Mouse (Mus musculus) limb, embryonic 12.5 days (tissue): ENCODE results near the gene Plbd1. TPM values are rescaled to one million over a fixed set of nuclear protein-coding genes. Genes with fewer than 3 reads are reported as not detected.

Experiments used
- ATAC-seq: fragments of 200-750 bp; cut with Nextera tagmentation; 2 replicates; pipeline ENCODE4 v1.8.0; 2017; ENCODE audit warnings: low read depth, moderate TSS enrichment; ENCODE audit not compliant: insufficient number of reproducible peaks, insufficient read depth, low FRiP score, low TSS enrichment
- H3K27ac ChIP-seq: fragments of 300-500 bp; sonication (generic); 2 replicates; pipeline ENCODE4 v1.5.1; 2016; ENCODE audit warnings: mild to moderate bottlenecking, moderate library complexity
- H3K27me3 ChIP-seq: fragments of 300-500 bp; sonication (generic); 2 replicates; pipeline ENCODE4 v1.6.1; 2016; ENCODE audit warnings: mild to moderate bottlenecking, moderate library complexity
- H3K36me3 ChIP-seq: fragments of 300-500 bp; sonication (generic); 2 replicates; pipeline ENCODE4 v1.6.1; 2016; ENCODE audit warnings: mild to moderate bottlenecking, moderate library complexity
- H3K4me1 ChIP-seq: fragments of 300-500 bp; sonication (generic); replicated peaks from 2 replicates; pipeline ENCODE4 v1.6.1; 2016
- H3K4me2 ChIP-seq: fragments of 300-500 bp; sonication (generic); 2 replicates; pipeline ENCODE4 v1.6.1; 2016; ENCODE audit warnings: mild to moderate bottlenecking, moderate library complexity
- H3K4me3 ChIP-seq: fragments of 300-500 bp; sonication (generic); replicated peaks from 2 replicates; pipeline ENCODE4 v1.5.1; 2016; ENCODE audit warnings: mild to moderate bottlenecking
- H3K9ac ChIP-seq: fragments of 300-500 bp; sonication (generic); replicated peaks from 2 replicates; pipeline ENCODE4 v1.6.1; 2016; ENCODE audit warnings: mild to moderate bottlenecking, moderate library complexity
- H3K9me3 ChIP-seq: fragments of 300-500 bp; sonication (generic); 2 replicates; pipeline ENCODE4 v1.6.1; 2016; ENCODE audit warnings: mild to moderate bottlenecking, moderate library complexity
- WGBS: fragments of 180-500 bp; shearing (Covaris S2); methylation state at CpG from one replicate; pipeline ENCODE4 v1.1.7; 2016; 5-methylcytosine and 5-hydroxymethylcytosine counted together
- polyA plus RNA-seq: library from polyadenylated mRNA; unstranded; fragments of >200 nt; fragmentation: Nextera tagmentation; extraction: Ambion mirVana; gene quantifications from 2 replicates; pipeline ENCODE4 v1.2.1, GENCODE M21; 2016

The Plbd1 gene
- polyA plus RNA-seq, 1 experiment from 2014 or later = 1.4 TPM

- 84% methylated on average over 8 of the region's 8 CpGs for WGBS
- H3K4me1 ChIP-seq = peaks cover 6% of the 10 kb centered on the region; the same call in 1 of the 2 replicates
- H3K27ac ChIP-seq = no peak overlapping the region
- H3K9me3 ChIP-seq = no peaks in the 10 kb centered on the region
- no peak overlapping the region for H3K4me3 ChIP-seq
- H3K4me2 ChIP-seq = no peak overlapping the region
- H3K36me3 ChIP-seq = no peaks in the 10 kb centered on the region
- ATAC-seq = no peak
- no peaks in the 10 kb centered on the region for H3K27me3 ChIP-seq
- H3K9ac ChIP-seq = no peak overlapping the region
These were observed 11.1 kb downstream of the Plbd1 start for GRCm38 (mm10) chr6:136650664-136651063.

GRCm38 (mm10) chr6:136647455-136647861 lies 14.3 kb downstream of the Plbd1 start:
- Histone ChIP-seq H3K4me2 (no peak overlapping the region), H3K27me3 (no peaks in the 10 kb centered on the region), H3K27ac (no peak overlapping the region), H3K4me3 (no peak overlapping the region), H3K36me3 (no peaks in the 10 kb centered on the region), H3K9ac (no peak overlapping the region), H3K4me1 (peaks cover 9% of the 10 kb centered on the region; the same call in 1 of the 2 replicates), H3K9me3 (no peaks in the 10 kb centered on the region)
- 70% methylated on average over 10 of the region's 10 CpGs for WGBS
- no peak for ATAC-seq

DNA sequence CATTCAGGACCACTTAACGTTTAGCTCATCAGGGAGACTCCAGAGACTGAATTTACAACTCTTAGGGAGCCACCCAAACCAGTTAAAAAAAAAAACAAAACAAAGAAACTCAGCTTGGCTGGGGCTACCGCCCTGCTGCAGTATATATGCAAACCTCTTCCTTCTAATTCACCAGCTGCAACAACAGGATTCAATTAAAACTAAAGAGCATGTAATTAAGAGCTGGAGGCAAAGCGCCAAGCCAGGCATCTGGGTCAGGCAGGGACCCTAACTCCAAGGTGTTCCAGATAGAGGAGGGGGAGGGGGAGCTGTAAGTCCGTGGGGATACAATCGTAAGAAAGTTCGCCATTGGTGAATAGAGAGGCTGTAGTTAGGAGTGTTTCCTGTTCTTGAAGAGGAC lies 15.5 kb downstream of the Plbd1 start:
- Histone ChIP-seq H3K27ac (0 out of 2 replicates have a peak overlapping the region, but pooled peaks have one; percentile 24), H3K4me3 (no peak overlapping the region), H3K4me2 (0 out of 2 replicates have a peak overlapping the region, but pooled peaks have one; percentile 13), H3K36me3 (no peaks in the 10 kb centered on the region), H3K4me1 (peaks cover 9% of the 10 kb centered on the region; the same call in 1 of the 2 replicates), H3K9ac (no peak overlapping the region), H3K9me3 (no peaks in the 10 kb centered on the region), H3K27me3 (no peaks in the 10 kb centered on the region)
- 10% methylated on average over 6 of the region's 6 CpGs for WGBS
- no peak for ATAC-seq

GRCm38 (mm10) chr6:136645754-136646153 lies 16.0 kb downstream of the Plbd1 start:
- Histone ChIP-seq H3K4me3 (no peak overlapping the region), H3K27ac (0 out of 2 replicates have a peak overlapping the region, but pooled peaks have one; percentile 24), H3K4me1 (peaks cover 9% of the 10 kb centered on the region; the same call in 1 of the 2 replicates), H3K9me3 (no peaks in the 10 kb centered on the region), H3K27me3 (no peaks in the 10 kb centered on the region), H3K4me2 (peak overlapping the region; percentile 13; the same call in 1 of the 2 replicates), H3K9ac (no peak overlapping the region), H3K36me3 (no peaks in the 10 kb centered on the region)
- no peak for ATAC-seq
- WGBS = 45% methylated on average over 9 of the region's 9 CpGs

- H3K27me3 ChIP-seq = no peaks in the 10 kb centered on the region
- no peak overlapping the region for H3K27ac ChIP-seq
- H3K4me2 ChIP-seq = no peak overlapping the region
- no peak overlapping the region for H3K4me3 ChIP-seq
- no peak for ATAC-seq
- H3K9me3 ChIP-seq = no peaks in the 10 kb centered on the region
- peaks cover 9% of the 10 kb centered on the region; the same call in 1 of the 2 replicates for H3K4me1 ChIP-seq
- H3K36me3 ChIP-seq = no peaks in the 10 kb centered on the region
- no peak overlapping the region for H3K9ac ChIP-seq
- 93% methylated on average over 2 of the region's 2 CpGs for WGBS
These were observed 17.6 kb downstream of the Plbd1 start for GRCm38 (mm10) chr6:136644171-136644570.

DNA sequence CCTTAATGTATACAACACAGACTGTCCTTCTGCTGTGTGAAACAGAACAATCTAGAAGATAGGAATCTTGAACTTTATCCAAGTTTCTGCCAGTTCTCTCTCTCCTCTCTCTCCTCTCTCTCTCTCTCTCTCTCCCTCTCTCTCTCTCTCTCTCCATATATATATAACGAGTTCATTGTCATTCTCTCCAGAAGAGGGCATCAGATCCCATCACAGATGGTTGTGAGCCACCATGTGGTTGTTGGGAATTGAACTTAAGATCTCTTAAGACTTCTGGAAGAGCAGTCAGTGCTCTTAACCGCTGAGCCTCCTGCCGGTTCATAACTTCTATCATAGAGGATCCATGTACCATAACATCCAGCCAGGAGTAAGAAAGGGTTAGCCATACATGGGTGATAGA lies 26.7 kb downstream of the Plbd1 start:
- WGBS = 65% methylated on average over 3 of the region's 3 CpGs
- Histone ChIP-seq H3K27me3 (no peaks in the 10 kb centered on the region), H3K4me1 (no peaks in the 10 kb centered on the region), H3K36me3 (no peaks in the 10 kb centered on the region), H3K9ac (no peak overlapping the region), H3K4me3 (no peak overlapping the region), H3K27ac (no peak overlapping the region), H3K4me2 (no peak overlapping the region), H3K9me3 (no peaks in the 10 kb centered on the region)
- no peak for ATAC-seq

DNA sequence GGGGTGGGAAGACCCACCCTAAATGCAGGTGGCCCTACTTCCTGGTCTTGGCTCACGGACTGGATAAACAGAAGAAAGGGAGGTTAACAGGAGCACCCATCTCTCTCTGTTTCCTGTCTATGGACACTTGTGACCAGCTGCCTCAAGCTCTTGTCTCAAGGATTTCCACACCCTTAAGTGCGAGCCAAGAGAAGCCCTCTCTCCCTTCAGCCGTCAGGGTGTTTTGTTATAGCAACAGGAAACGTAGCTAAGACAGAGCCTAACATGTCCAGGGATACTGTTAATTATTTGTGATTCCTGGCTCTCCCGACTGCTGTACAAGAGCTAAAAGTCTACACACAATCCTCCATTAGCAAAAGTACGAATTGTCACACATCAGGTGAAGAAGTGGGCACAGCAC lies 28.0 kb downstream of the Plbd1 start:
- WGBS = 79% methylated on average over 6 of the region's 6 CpGs
- no peaks in the 10 kb centered on the region for H3K36me3 ChIP-seq
- no peaks in the 10 kb centered on the region for H3K4me1 ChIP-seq
- no peak overlapping the region for H3K4me2 ChIP-seq
- no peak overlapping the region for H3K27ac ChIP-seq
- no peak overlapping the region for H3K4me3 ChIP-seq
- H3K27me3 ChIP-seq = no peaks in the 10 kb centered on the region
- ATAC-seq = no peak
- H3K9me3 ChIP-seq = no peaks in the 10 kb centered on the region
- no peak overlapping the region for H3K9ac ChIP-seq

GRCm38 (mm10) chr6:136633154-136633553 lies 28.6 kb downstream of the Plbd1 start:
- no peak overlapping the region for H3K9ac ChIP-seq
- 91% methylated on average over 3 of the region's 3 CpGs for WGBS
- no peaks in the 10 kb centered on the region for H3K27me3 ChIP-seq
- H3K27ac ChIP-seq = no peak overlapping the region
- H3K4me1 ChIP-seq = no peaks in the 10 kb centered on the region
- no peaks in the 10 kb centered on the region for H3K9me3 ChIP-seq
- ATAC-seq = no peak
- no peak overlapping the region for H3K4me2 ChIP-seq
- no peak overlapping the region for H3K4me3 ChIP-seq
- H3K36me3 ChIP-seq = no peaks in the 10 kb centered on the region

- WGBS = 79% methylated on average over 13 of the region's 13 CpGs
- Histone ChIP-seq H3K4me2 (no peak overlapping the region), H3K9me3 (no peaks in the 10 kb centered on the region), H3K9ac (no peak overlapping the region), H3K4me1 (no peaks in the 10 kb centered on the region), H3K27me3 (no peaks in the 10 kb centered on the region), H3K4me3 (no peak overlapping the region), H3K27ac (no peak overlapping the region), H3K36me3 (no peaks in the 10 kb centered on the region)
- ATAC-seq = no peak
These were observed 29.7 kb downstream of the Plbd1 start for GRCm38 (mm10) chr6:136631945-136632534.

DNA sequence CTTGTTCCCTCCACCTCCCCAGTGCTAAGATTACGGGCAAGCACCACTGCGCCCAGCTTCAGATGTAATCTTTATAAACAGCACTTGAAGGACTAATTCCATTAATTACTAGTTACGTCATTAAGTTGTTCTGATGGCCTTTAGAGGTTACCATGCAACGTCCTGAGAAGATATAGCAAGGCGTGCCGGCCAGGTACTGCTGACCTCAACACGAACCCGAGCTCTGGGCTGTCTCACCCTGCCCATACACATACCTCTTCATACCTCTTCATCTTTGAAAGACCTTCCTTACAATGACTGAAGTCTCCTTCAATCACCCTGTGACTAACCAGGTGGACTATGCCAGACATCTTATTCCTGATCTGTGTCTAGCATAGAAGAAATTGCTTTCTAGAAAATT lies 30.2 kb downstream of the Plbd1 start:
- Histone ChIP-seq H3K27ac (no peak overlapping the region), H3K27me3 (no peaks in the 10 kb centered on the region)
- WGBS = 81% methylated on average over 8 of the region's 8 CpGs

GRCm38 (mm10) chr6:136629639-136630038 lies 32.1 kb downstream of the Plbd1 start:
- ATAC-seq = no peak
- H3K4me1 ChIP-seq = no peaks in the 10 kb centered on the region
- no peak overlapping the region for H3K4me2 ChIP-seq
- H3K9ac ChIP-seq = no peak overlapping the region
- no peak overlapping the region for H3K4me3 ChIP-seq
- no peaks in the 10 kb centered on the region for H3K36me3 ChIP-seq
- H3K27me3 ChIP-seq = no peaks in the 10 kb centered on the region
- H3K9me3 ChIP-seq = no peaks in the 10 kb centered on the region
- WGBS = 91% methylated on average over 5 of the region's 5 CpGs
- H3K27ac ChIP-seq = no peak overlapping the region

More for the DNA sequence above, 30.2 kb downstream of the Plbd1 start:
- H3K36me3 ChIP-seq = no peaks in the 10 kb centered on the region
- H3K4me1 ChIP-seq = no peaks in the 10 kb centered on the region
- H3K4me3 ChIP-seq = no peak overlapping the region
- no peak overlapping the region for H3K9ac ChIP-seq
- no peaks in the 10 kb centered on the region for H3K9me3 ChIP-seq
- ATAC-seq = no peak
- no peak overlapping the region for H3K4me2 ChIP-seq

- Histone ChIP-seq H3K4me1 (no peaks in the 10 kb centered on the region), H3K4me2 (no peak overlapping the region), H3K27ac (no peak overlapping the region), H3K9me3 (no peaks in the 10 kb centered on the region), H3K27me3 (no peaks in the 10 kb centered on the region), H3K4me3 (no peak overlapping the region), H3K36me3 (no peaks in the 10 kb centered on the region), H3K9ac (no peak overlapping the region)
- 88% methylated on average over 12 of the region's 12 CpGs for WGBS
- ATAC-seq = no peak
These were observed 36.3 kb downstream of the Plbd1 start for GRCm38 (mm10) chr6:136625421-136625820.
